Mouse (Mus musculus) mouse embryonic stem cell (cell line): ENCODE measurements around the gene Incenp.
"Not testable (repeated sequence)": the region's sequence is repeated elsewhere in the genome, so short reads cannot be mapped to it uniquely, and the experiment has no call there.

ENCODE experiments used
- in situ Hi-C, 2 experiments: fragments of 300-500 bp; cut with MboI; formaldehyde crosslinking; loops; 1 replicate in 1 of 2; 3 replicates in 1 of 2; pipeline ENCODE4 v1.14.3; 2019 to 2020; ENCODE audit warnings: low sequenced_read_pairs in 2 of 2, low pct_unique_long_range_greater_than_20kb in 1 of 2, mixed read lengths in 1 of 2; ENCODE audit not compliant: unreplicated experiment in 1 of 2

The Incenp gene

DNA sequence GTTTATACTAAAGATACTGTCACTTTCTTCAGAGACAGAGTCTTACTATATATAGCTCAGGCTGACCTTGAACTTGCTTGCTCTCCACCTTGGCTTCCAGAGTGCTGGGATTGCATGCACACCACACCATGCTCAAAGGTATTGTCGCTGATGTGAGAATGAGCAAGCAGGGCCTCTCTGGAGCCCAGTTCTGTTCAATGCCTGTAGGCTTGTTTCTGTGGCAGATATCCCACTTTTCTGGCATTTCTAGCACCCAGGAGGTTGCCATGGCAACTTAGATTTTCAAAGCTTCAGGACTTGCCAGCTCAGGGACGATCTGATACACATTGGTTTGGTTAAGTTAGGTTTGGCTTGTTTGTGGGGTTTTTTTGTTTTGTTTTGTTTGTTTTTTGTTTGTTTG, 22.9 kb upstream of the Incenp start:
- in situ Hi-C loops = loop anchor here in 1 of 2 experiments (10.0 kb wide), 1 partner anchor 53 kb away; no protein-coding TSS in a partner anchor

DNA sequence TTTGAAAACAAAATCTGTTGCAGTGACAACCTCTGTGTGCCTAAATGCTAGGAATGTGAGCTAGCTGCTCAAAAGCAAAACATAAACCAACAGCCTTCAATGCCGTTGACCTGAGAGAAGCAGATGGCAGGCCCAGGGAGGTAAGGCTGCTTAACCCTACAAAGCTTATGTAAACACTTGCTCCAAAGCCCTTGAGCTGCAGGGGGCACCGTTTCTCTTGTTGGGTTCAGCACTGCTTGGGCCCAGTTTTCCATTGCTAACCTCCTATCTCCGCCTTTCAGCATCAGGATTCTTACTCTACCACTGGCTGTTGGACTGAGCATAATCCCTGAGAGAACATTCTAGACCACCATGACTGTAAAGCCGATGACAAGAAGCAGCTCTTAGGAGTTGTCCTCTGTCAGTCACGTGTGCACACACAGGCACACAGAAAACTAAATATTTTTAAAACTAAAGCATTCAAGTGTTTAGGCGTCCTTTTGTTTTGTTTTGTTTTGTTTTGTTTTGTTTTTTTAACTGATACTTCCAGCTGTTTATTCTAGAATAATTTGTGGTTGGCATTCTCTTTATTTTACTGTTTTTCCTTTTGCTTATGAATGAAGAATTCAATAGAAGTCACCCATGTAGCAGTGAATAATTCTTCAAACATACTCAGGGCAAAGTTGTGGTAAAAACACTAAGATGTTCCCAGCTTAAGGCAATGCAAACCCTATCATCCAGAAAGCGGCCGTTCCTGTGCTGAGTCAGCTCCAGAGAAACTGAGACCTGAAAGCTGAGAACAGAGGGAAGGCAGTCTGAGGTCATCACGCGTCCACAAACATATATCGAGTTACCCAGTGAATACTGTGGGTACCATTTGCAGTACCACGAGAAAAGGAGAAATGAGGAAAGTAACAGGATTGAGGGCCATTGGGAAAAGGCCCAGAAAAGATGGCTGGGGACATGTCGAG, 21.8 kb upstream of the Incenp start:
- in situ Hi-C loops = loop anchor here in 1 of 2 experiments (10.0 kb wide), 1 partner anchor 54 kb away; no protein-coding TSS in a partner anchor

GRCm38 (mm10) chr19:9918176-9918861, 19.0 kb upstream of the Incenp start:
- in situ Hi-C loops = loop anchor here in 1 of 2 experiments (5.0 kb wide), 1 partner anchor 74 kb away; no protein-coding TSS in a partner anchor

- in situ Hi-C loops = loop anchor here in 1 of 2 experiments (5.0 kb wide), 1 partner anchor 75 kb away; no protein-coding TSS in a partner anchor
These were observed 18.4 kb upstream of the Incenp start for GRCm38 (mm10) chr19:9917727-9918126.

DNA sequence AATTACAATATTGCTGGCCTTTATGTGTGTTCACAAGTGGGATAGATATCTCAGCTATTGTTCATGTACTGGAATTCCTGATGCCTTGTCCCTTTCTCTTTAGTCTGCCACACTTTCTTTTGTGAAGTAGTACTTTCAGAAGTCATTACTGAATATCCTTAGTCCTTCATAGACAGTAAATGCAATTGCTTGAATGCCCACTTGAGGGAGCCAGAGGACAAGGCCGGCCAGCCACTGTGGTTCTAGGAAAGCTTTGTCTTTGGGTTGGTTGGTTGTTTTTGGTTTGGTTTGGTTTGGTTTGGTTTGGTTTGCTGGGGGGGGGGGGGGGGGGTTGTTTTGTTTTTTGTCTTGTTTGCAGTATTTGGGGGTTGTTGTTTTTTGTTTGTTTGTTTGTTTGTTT, 16.6 kb upstream of the Incenp start:
- in situ Hi-C loops = loop anchor here in 1 of 2 experiments (5.0 kb wide), 1 partner anchor 76 kb away; no protein-coding TSS in a partner anchor

DNA sequence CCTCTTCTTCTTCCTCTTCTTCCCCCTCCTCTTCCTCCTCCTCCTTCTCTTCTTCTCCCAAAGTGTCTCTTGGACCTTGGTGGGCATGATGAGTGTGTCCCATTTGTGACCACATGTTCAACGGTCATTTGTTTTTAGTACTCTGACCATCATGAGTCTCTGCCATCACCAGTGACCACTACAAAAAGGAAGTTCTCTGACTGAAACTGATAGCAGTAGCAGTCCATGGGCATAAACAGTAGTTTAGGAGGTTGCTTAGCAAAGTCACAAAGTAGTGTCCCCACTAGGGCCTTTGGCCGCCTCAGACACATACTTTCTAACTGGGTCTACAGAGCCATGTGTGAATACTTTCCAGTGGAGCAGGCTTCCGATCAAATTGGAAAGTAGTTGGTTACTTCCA, 15.0 kb upstream of the Incenp start:
- in situ Hi-C loops = loop anchor here (5.0 kb wide), 2 partner anchors 78 to 118 kb away; no protein-coding TSS in a partner anchor

DNA sequence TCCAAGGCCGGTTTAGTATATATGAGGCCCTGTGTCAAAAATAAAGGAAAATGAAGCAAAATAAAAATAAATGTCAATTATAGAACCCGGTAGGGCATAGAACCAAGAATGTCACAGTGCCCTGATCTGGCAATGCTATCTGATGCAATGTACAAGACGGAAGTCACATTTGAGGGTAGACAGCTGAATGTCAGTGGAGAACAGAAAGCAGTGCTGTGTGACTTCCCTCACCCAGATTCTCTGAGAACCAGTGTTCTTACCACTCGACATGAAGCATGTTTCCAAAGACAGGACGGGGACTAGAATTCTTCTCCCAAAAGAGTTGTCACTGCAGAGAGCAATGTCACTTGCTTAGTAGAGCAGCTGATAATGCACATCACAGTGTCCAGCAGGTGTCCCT, 14.4 kb upstream of the Incenp start:
- in situ Hi-C loops = loop anchor here (5.0 kb wide), 2 partner anchors 79 to 119 kb away; no protein-coding TSS in a partner anchor

- in situ Hi-C loops = loop anchor here (5.0 kb wide), 2 partner anchors 81 to 121 kb away; no protein-coding TSS in a partner anchor
These were observed 12.0 kb upstream of the Incenp start for GRCm38 (mm10) chr19:9911314-9911754.

DNA sequence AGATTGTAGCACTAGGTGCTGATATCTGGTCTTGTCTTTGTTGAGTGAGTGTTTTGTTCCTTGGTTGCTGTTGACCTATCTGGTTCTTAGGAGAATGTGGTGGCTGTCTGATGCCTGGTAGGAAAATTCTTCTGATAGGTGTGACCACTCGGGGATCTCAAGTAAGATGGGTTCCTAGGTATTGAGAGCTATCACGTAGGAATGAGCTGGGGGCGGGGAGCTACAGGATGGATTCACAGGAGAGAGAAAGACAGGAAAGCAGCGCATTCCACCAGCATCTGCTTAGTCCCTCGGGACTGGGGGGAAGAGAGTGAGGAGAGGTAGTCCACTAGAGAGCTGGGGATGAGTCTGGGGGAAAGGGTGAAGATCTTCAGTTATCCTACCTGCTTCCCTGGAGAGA, 10.0 kb upstream of the Incenp start:
- in situ Hi-C loops = no loop called here

GRCm38 (mm10) chr19:9900696-9901095, 1.3 kb upstream of the Incenp start:
- in situ Hi-C loops = not testable (repeated sequence)

DNA sequence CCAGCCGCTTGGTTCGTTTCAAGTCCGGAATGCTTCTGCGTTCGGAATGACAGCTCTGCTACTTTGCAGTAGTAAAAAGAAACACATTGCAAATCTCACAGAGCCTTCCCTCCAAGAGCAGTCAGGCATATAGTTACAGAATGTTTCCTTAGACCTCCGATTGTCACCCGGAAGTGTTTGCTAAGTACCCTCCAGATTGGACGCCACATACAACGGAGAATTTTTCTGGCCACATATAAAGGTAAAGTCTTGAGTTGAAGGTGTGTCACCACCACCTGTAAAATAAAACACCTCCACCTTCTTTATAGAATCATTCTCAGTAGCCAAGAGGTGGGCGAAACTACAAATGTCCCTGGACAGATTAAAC, 412 bp upstream of the Incenp start:
- in situ Hi-C loops = no loop called here

DNA sequence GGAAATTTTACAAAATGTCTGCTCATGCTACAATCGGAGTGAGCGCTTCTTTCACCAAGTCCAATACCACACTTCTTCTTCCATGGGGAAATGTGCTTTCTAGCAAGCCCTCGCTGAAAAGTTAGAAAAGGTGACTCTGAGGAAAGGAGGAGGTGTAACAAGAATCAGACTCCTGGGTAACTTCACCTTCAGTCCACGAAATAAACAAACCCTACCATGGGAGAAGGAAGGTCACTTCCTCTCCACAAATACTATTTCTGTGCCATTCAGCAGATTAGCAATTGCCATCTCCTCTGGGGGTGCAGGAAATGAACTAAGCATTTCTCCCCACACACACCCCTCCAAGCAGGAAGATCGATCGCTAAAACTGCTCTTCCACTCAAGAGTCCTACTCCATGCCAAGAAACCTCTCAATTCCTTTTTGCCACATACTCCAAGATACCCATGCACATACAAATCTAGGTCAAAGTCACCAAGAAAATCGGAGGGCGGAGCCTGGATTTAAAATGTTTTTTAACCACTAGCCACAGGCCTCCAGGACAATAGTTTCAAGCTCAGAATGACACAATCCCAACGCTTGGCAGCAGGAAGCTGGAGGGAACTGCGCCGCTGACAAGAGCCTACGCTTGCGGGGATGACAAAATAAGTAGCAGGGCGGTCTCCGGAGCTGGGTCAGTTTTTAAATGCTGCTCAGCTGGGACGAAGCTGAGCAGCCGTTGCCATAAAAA, 848 bp downstream of the Incenp start:
- in situ Hi-C loops = no loop called here

DNA sequence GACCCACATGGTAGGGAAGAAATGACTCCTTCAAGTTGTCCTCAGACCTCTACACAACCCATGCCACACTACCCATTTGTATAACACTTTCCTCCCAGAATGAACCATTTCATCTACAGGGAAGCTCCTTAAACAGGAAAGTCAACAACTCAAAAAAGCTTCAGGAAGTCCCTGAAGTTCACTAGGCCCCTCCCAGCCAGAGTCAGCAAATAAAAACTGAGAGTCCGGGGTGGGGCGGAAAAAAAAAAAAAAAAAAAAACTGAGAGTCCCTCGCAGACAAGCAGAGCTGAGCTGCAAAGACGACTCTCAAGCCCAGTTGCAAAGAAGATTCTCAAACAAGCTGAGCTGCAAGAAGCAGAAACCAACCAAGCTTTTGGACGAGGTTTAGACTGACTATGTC, 3.3 kb downstream of the Incenp start:
- in situ Hi-C loops = no loop called here

DNA sequence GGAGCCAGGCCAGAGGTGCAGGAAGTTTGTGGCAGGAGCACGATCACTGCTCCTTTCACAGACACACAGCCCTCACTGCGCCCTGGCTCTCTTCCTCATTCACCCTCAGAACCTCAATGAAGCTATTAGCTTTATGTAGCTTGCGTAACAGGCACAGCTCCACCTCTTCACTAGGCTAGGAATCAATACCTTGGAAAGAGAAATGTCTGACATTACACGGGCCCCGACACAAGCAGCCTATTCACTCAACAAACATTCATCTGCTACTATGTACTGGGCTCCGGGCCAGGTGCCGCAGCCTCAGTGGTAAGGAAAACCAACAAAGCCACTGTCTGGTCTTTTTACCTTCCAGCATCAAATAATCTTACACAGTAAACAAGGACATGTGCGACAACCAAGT, 12.6 kb downstream of the Incenp start:
- in situ Hi-C loops = no loop called here

DNA sequence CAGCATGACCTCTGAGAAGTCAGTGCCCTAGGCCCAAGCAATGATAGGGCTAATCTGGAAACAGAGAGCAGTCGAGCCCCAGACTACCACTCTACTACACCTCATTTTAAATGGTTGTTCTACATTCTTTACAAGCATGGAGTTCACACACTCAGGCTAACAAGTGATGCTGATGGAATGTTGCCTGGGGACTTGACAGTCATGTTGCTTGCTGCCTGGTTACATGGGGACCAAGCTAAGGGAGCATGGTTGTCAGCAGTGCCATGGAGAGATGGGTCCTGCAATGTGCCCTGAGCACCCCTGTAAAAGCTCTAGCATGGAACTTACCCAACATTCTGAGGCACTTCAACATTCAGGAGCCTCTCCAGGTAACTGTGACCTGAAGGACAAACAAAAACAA, 13.0 kb downstream of the Incenp start:
- in situ Hi-C loops = no loop called here

DNA sequence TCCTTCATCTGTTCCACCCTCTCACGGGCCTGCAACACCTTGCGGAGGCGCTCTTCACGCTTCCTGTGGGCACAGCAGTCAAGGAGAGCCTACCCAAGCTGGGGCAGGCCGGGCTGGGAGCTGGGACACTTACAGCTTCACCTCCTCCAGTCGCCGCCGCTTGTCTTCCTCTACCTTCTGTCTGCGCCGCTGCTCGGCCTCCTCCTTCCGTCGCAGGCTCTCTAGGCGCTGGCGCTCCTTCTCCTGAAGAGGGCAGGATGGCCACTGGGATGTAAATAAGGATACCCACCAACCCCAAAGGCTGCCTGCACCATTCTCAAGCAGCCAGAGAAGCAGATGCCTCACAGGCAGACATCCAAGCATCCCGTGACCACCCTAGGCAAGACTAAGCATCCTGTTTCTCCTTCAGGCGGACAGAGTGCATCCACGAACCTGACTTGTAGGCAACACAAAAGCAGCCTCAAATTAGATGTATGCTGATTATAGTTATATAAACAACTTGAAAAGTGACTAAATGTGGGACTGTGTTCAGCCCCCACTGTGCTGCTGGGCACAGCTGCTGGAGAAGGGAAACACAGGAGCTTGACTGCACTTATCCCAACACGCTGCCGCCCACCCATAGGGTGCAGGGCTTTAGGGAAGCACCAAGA, 21.0 kb downstream of the Incenp start:
- in situ Hi-C loops = no loop called here

GRCm38 (mm10) chr19:9865466-9865865, 33.9 kb downstream of the Incenp start:
- in situ Hi-C loops = no loop called here

DNA sequence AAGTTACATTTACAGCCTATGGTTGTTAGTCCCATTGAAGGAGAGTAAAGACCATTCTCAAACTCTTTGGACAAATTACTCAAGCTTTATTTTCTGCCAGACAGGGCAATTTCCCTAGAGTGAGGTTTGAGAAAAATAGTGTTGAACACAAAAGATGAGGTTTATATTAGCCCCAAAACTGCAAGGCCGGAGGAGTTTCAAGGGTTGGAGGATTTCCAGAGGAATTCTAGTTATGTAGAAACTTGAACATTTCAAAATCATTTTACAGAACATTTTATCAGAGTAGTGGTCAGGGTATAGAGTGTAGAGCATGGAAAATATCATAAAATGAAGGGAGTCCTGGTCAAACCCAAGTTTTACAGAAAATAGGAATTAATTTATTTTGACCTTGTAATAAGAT, 34.5 kb downstream of the Incenp start:
- in situ Hi-C loops = no loop called here
